Comparison of ENCODE assay signal across 8 mouse cellular contexts in genomic region chr10:40713018-40713608, GRCm38 (mm10). TPM values are rescaled to one million over a fixed set of nuclear protein-coding genes. Genes with fewer than 3 reads are reported as not detected.
DNase-seq lines count a peak whose midpoint lies in the region; ATAC-seq and TF ChIP-seq lines count a peak whose summit lies in the region.
"Had no signal": no experiment of that assay in that cellular context is flagged by ENCODE, and none has a peak within 500 bp of the region (broad histone marks: within the 10 kb centered on the region; RNA-seq: fewer than 3 reads in every experiment).

No protein-coding gene starts in this region.

- WGBS in thymus, adult 2 months: 68% methylated on average over 9 of the region's 9 CpGs
- 30% methylated on average over 9 of the region's 9 CpGs for WGBS in embryonic facial prominence, embryonic 12.5 days
- WGBS in neural tube, embryonic 11.5 days: 44% methylated on average over 9 of the region's 9 CpGs

- H3K27ac ChIP-seq in thymus, adult 2 months (ENCODE audit: control insufficient read depth, insufficient read depth, low read length): no peak overlapping the region
- H3K27ac ChIP-seq in embryonic facial prominence, embryonic 12.5 days: no peak overlapping the region
- H3K27ac ChIP-seq in neural tube, embryonic 11.5 days (ENCODE audit: low read depth, low read length): no peak overlapping the region
- H3K27ac ChIP-seq: limb, embryonic 12.5 days had no signal

- TF ChIP-seq POLR2A in thymus, adult 2 months (IDR thresholded peaks at IDR 0.05; ENCODE audit: control insufficient read depth, extremely low read depth, insufficient read depth, low read length, poor library complexity): no peak

- H3K4me2 ChIP-seq in embryonic facial prominence, embryonic 12.5 days (replicated peaks): no peak overlapping the region
- H3K4me2 ChIP-seq in neural tube, embryonic 11.5 days (ENCODE audit: low read depth): peak overlapping the region; percentile 9; the same call in 1 of the 2 replicates
- H3K4me2 ChIP-seq: limb, embryonic 12.5 days had no signal

- no peaks in the 10 kb centered on the region for H3K27me3 ChIP-seq in thymus, adult 2 months (ENCODE audit: control insufficient read depth, insufficient read depth, low read length)
- no peaks in the 10 kb centered on the region for H3K27me3 ChIP-seq in embryonic facial prominence, embryonic 12.5 days
- H3K27me3 ChIP-seq in neural tube, embryonic 11.5 days (ENCODE audit: control insufficient read depth, insufficient read depth, low read length): no peaks in the 10 kb centered on the region
- H3K27me3 ChIP-seq: limb, embryonic 12.5 days had no signal

- H3K9me3 ChIP-seq in embryonic facial prominence, embryonic 12.5 days: no peaks in the 10 kb centered on the region
- no peaks in the 10 kb centered on the region for H3K9me3 ChIP-seq in neural tube, embryonic 11.5 days (ENCODE audit: control insufficient read depth, low read length)
- H3K9me3 ChIP-seq: limb, embryonic 12.5 days had no signal

- H3K9ac ChIP-seq in embryonic facial prominence, embryonic 12.5 days: no peak overlapping the region
- H3K9ac ChIP-seq in neural tube, embryonic 11.5 days (ENCODE audit: low read length): no peak overlapping the region
- H3K9ac ChIP-seq: limb, embryonic 12.5 days had no signal

- no peaks in the 10 kb centered on the region for H3K36me3 ChIP-seq in thymus, adult 2 months (ENCODE audit: control insufficient read depth, insufficient read depth, low read length)
- H3K36me3 ChIP-seq in embryonic facial prominence, embryonic 12.5 days: no peaks in the 10 kb centered on the region
- no peaks in the 10 kb centered on the region for H3K36me3 ChIP-seq in neural tube, embryonic 11.5 days (ENCODE audit: control insufficient read depth, insufficient read depth, low read length)
- H3K36me3 ChIP-seq: limb, embryonic 12.5 days had no signal

- TF ChIP-seq CTCF in thymus, adult 2 months (IDR thresholded peaks at IDR 0.05; ENCODE audit: borderline replicate concordance, control insufficient read depth, extremely low read depth, insufficient read depth, low read length, poor library complexity): no peak

- DNase-seq in thymus, adult 2 months: peak; percentile 5
- DNase-seq in thymus, adult 18-20 months: no peak
- peak; percentile 36 to 50 for DNase-seq in kidney, postnatal 25 days
- DNase-seq in neural tube, embryonic 11.5 days (ENCODE audit: low spot score): peak; percentile 64
- DNase-seq in cerebellum, adult 9-11 months: no peak
- DNase-seq in cerebellum, postnatal 25 days: no peak

- H3K4me3 ChIP-seq in thymus, adult 2 months (ENCODE audit: control insufficient read depth, insufficient read depth, low read length): no peak overlapping the region
- no peak overlapping the region for H3K4me3 ChIP-seq in embryonic facial prominence, embryonic 12.5 days
- H3K4me3 ChIP-seq in neural tube, embryonic 11.5 days (ENCODE audit: low read depth, low read length): no peak overlapping the region
- H3K4me3 ChIP-seq: limb, embryonic 12.5 days had no signal

- no peaks in the 10 kb centered on the region; the same call in 1 of the 2 replicates for H3K4me1 ChIP-seq in thymus, adult 2 months (replicated peaks; ENCODE audit: control insufficient read depth, insufficient read depth, low read length)
- H3K4me1 ChIP-seq in embryonic facial prominence, embryonic 12.5 days: peaks cover 7% of the 10 kb centered on the region
- H3K4me1 ChIP-seq in neural tube, embryonic 11.5 days (ENCODE audit: control insufficient read depth, insufficient read depth, low read length): no peaks in the 10 kb centered on the region

- 0 out of 2 replicates have a peak, but pooled peaks have one; percentile 22 for ATAC-seq in embryonic facial prominence, embryonic 12.5 days (ENCODE audit: insufficient number of reproducible peaks, insufficient read depth, low FRiP score, low TSS enrichment)
- ATAC-seq in neural tube, embryonic 11.5 days (ENCODE audit: insufficient read depth, low FRiP score, low TSS enrichment): no peak

RNA-seq across cellular contexts. Expression of gene Mettl24, which starts 30.0 kb away (rescaled TPM):
- polyA plus RNA-seq in thymus, adult 2 months (2012; rRNA removed): 0.23 and 0.36 TPM in 2 replicates
- polyA plus RNA-seq in embryonic facial prominence, embryonic 12.5 days (2016; fragmentation: Nextera tagmentation; extraction: Ambion mirVana): 0.96 and 1.1 TPM in 2 replicates
- polyA plus RNA-seq in neural tube, embryonic 11.5 days (2014; fragmentation: Nextera tagmentation; extraction: Ambion mirVana): 0.77 and 1.3 TPM in 2 replicates

Comparison
In these comparisons a context has a peak if more than half of its experiments do, and no peak if none do; other contexts are left out.
1. DNase-seq: peak in thymus, adult 2 months (single experiment), kidney, postnatal 25 days (2 of 2) and neural tube, embryonic 11.5 days (single experiment); none in thymus, adult 18-20 months (0 of 2), cerebellum, adult 9-11 months (single experiment) and cerebellum, postnatal 25 days (0 of 2).